Mouse (Mus musculus) forebrain, embryonic 11.5 days (tissue): ENCODE results near the gene Slit1. TPM values are rescaled to one million over a fixed set of nuclear protein-coding genes. Genes with fewer than 3 reads are reported as not detected.

Source experiments
- ATAC-seq: fragments of 200-750 bp; cut with Nextera tagmentation; replicated peaks from 2 replicates; pipeline ENCODE4 v1.8.0; 2017; ENCODE audit warnings: moderate TSS enrichment; ENCODE audit not compliant: low FRiP score
- DNase-seq: peaks from one replicate; pipeline ENCODE4 v3.0.0-alpha.2; 2017; ENCODE audit warnings: low spot score
- H3K27ac ChIP-seq: fragments of 300-500 bp; sonication (generic); 2 replicates; pipeline ENCODE4 v1.5.1; 2014; ENCODE audit warnings: low read depth, low read length
- H3K27me3 ChIP-seq: fragments of 300-500 bp; sonication (generic); 2 replicates; pipeline ENCODE4 v1.6.1; 2014; ENCODE audit warnings: mild to moderate bottlenecking, low read length, mixed read lengths; ENCODE audit not compliant: control insufficient read depth, insufficient read depth
- H3K36me3 ChIP-seq: fragments of 300-500 bp; sonication (generic); 2 replicates; pipeline ENCODE4 v1.6.1; 2014; ENCODE audit warnings: mild to moderate bottlenecking, low read length, moderate library complexity, mixed read lengths; ENCODE audit not compliant: control insufficient read depth, insufficient read depth
- H3K4me1 ChIP-seq: fragments of 300-500 bp; sonication (generic); replicated peaks from 2 replicates; pipeline ENCODE4 v1.6.1; 2014; ENCODE audit warnings: low read length, mixed read lengths; ENCODE audit not compliant: control insufficient read depth, insufficient read depth
- H3K4me2 ChIP-seq: fragments of 300-500 bp; sonication (generic); 2 replicates; pipeline ENCODE4 v1.6.1; 2014; ENCODE audit warnings: low read depth, mild to moderate bottlenecking, low read length, moderate library complexity, mixed read lengths; ENCODE audit not compliant: severe bottlenecking
- H3K4me3 ChIP-seq: fragments of 300-500 bp; sonication (generic); 2 replicates; pipeline ENCODE4 v1.5.1; 2014; ENCODE audit warnings: low read depth, low read length
- H3K9ac ChIP-seq: fragments of 300-500 bp; sonication (generic); 2 replicates; pipeline ENCODE4 v1.6.1; 2014; ENCODE audit warnings: low read length
- H3K9me3 ChIP-seq: fragments of 300-500 bp; sonication (generic); 2 replicates; pipeline ENCODE4 v1.6.1; 2016; ENCODE audit warnings: low read length, mixed read lengths; ENCODE audit not compliant: control insufficient read depth
- WGBS: fragments of 180-500 bp; shearing (Covaris S2); extraction: QIAGEN DNeasy Blood & Tissue Kit; methylation state at CpG from one replicate; pipeline ENCODE4 v1.1.7; 2014; 5-methylcytosine and 5-hydroxymethylcytosine counted together
- polyA plus RNA-seq: library from polyadenylated mRNA; unstranded; fragments of >200 nt; fragmentation: Nextera tagmentation; extraction: Ambion mirVana; gene quantifications from 2 replicates; pipeline ENCODE4 v1.2.1, GENCODE M21; 2014

Slit1 gene
- polyA plus RNA-seq, 1 experiment from 2014 or later = 4.6 TPM

GRCm38 (mm10) chr19:41665941-41666340 is 77.5 kb downstream of the Slit1 start:
- H3K9ac ChIP-seq = no peak overlapping the region
- DNase-seq = no peak
- H3K27ac ChIP-seq = no peak overlapping the region
- ATAC-seq = no peak
- H3K4me2 ChIP-seq = no peak overlapping the region
- H3K27me3 ChIP-seq = peaks cover 3% of the 10 kb centered on the region; the same call in 1 of the 2 replicates
- no peaks in the 10 kb centered on the region for H3K36me3 ChIP-seq
- no peaks in the 10 kb centered on the region for H3K9me3 ChIP-seq
- WGBS = 78% methylated on average over 4 of the region's 4 CpGs
- no peak overlapping the region for H3K4me3 ChIP-seq
- H3K4me1 ChIP-seq = peaks cover 22% of the 10 kb centered on the region

GRCm38 (mm10) chr19:41663506-41664242 is 79.8 kb downstream of the Slit1 start:
- DNase-seq = no peak
- no peak for ATAC-seq
- H3K27me3 ChIP-seq = peaks cover 3% of the 10 kb centered on the region; the same call in 1 of the 2 replicates
- no peak overlapping the region for H3K27ac ChIP-seq
- no peak overlapping the region for H3K4me3 ChIP-seq
- H3K4me1 ChIP-seq = peaks cover 11% of the 10 kb centered on the region
- WGBS = 6% methylated on average over 13 of the region's 13 CpGs
- H3K4me2 ChIP-seq = no peak overlapping the region
- peak overlapping the region; percentile 17; the same call in 1 of the 2 replicates for H3K9ac ChIP-seq
- no peaks in the 10 kb centered on the region for H3K9me3 ChIP-seq
- H3K36me3 ChIP-seq = no peaks in the 10 kb centered on the region

- Histone ChIP-seq H3K36me3 (no peaks in the 10 kb centered on the region), H3K9ac (no peak overlapping the region), H3K27me3 (peaks cover 9% of the 10 kb centered on the region; the same call in 1 of the 2 replicates), H3K4me2 (no peak overlapping the region), H3K4me1 (peaks cover 21% of the 10 kb centered on the region), H3K9me3 (no peaks in the 10 kb centered on the region), H3K4me3 (no peak overlapping the region), H3K27ac (no peak overlapping the region)
- ATAC-seq = no peak
- no peak for DNase-seq
- 83% methylated on average over 13 of the region's 13 CpGs for WGBS
Measured at GRCm38 (mm10) chr19:41661466-41661865, 82.0 kb downstream of the Slit1 start.

DNA sequence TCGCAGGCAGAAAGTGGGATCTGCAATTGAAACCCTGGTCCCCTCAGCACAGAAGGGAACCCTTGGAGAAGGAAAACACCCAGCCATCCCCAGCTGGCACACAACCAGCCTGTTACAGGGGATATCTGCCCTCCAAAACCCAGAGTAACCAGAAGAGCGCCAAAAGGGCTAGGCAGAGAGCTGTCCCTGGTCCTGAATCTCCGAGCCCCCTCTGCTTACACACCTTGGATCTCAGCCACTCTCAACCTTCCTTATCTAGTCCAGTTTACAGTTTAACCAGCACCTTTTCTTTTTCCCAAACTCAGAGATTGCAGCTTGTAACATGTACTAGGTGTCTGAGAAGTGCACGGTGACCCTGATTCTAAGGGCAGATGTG is 82.5 kb downstream of the Slit1 start:
- 25% methylated on average over 4 of the region's 4 CpGs for WGBS
- no peak overlapping the region for H3K9ac ChIP-seq

GRCm38 (mm10) chr19:41660294-41660998 is 83.0 kb downstream of the Slit1 start:
- ATAC-seq (no peak), DNase-seq (no peak)
- no peaks in the 10 kb centered on the region for H3K9me3 ChIP-seq
- no peak overlapping the region for H3K9ac ChIP-seq
- no peak overlapping the region for H3K4me3 ChIP-seq
- no peak overlapping the region for H3K27ac ChIP-seq
- peaks cover 8% of the 10 kb centered on the region; the same call in 1 of the 2 replicates for H3K27me3 ChIP-seq
- no peaks in the 10 kb centered on the region for H3K36me3 ChIP-seq
- no peak overlapping the region for H3K4me2 ChIP-seq
- 71% methylated on average over 17 of the region's 17 CpGs for WGBS
- H3K4me1 ChIP-seq = peaks cover 21% of the 10 kb centered on the region

More for the DNA sequence above, 82.5 kb downstream of the Slit1 start:
- no peak overlapping the region for H3K27ac ChIP-seq
- ATAC-seq (no peak), DNase-seq (peak; percentile 80)
- no peaks in the 10 kb centered on the region for H3K9me3 ChIP-seq
- H3K36me3 ChIP-seq = no peaks in the 10 kb centered on the region
- H3K4me2 ChIP-seq = no peak overlapping the region
- H3K4me1 ChIP-seq = peaks cover 21% of the 10 kb centered on the region
- H3K27me3 ChIP-seq = peaks cover 9% of the 10 kb centered on the region; the same call in 1 of the 2 replicates
- no peak overlapping the region for H3K4me3 ChIP-seq

- DNase-seq = no peak
Measured at GRCm38 (mm10) chr19:41657446-41657845, 86.0 kb downstream of the Slit1 start.

GRCm38 (mm10) chr19:41656671-41657070 is 86.8 kb downstream of the Slit1 start:
- H3K36me3 ChIP-seq = no peaks in the 10 kb centered on the region
- no peak overlapping the region for H3K4me3 ChIP-seq
- peaks cover 9% of the 10 kb centered on the region; the same call in 1 of the 2 replicates for H3K27me3 ChIP-seq
- no peak overlapping the region for H3K27ac ChIP-seq
- peaks cover 17% of the 10 kb centered on the region; the same call in 1 of the 2 replicates for H3K4me1 ChIP-seq
- DNase-seq (no peak), ATAC-seq (no peak)
- H3K9ac ChIP-seq = no peak overlapping the region
- no peaks in the 10 kb centered on the region for H3K9me3 ChIP-seq
- WGBS = 71% methylated on average over 14 of the region's 14 CpGs
- no peak overlapping the region for H3K4me2 ChIP-seq

More at GRCm38 (mm10) chr19:41657446-41657845, 86.0 kb downstream of the Slit1 start:
- Histone ChIP-seq H3K27me3 (peaks cover 9% of the 10 kb centered on the region; the same call in 1 of the 2 replicates), H3K36me3 (no peaks in the 10 kb centered on the region), H3K27ac (no peak overlapping the region), H3K4me1 (peaks cover 12% of the 10 kb centered on the region; the same call in 1 of the 2 replicates), H3K4me2 (no peak overlapping the region), H3K4me3 (no peak overlapping the region), H3K9me3 (no peaks in the 10 kb centered on the region), H3K9ac (no peak overlapping the region)
- no peak for ATAC-seq
- 7% methylated on average over 9 of the region's 9 CpGs for WGBS

GRCm38 (mm10) chr19:41655970-41656369 is 87.5 kb downstream of the Slit1 start:
- Histone ChIP-seq H3K4me3 (no peak overlapping the region), H3K9ac (no peak overlapping the region), H3K9me3 (no peaks in the 10 kb centered on the region), H3K27me3 (peaks cover 9% of the 10 kb centered on the region; the same call in 1 of the 2 replicates), H3K27ac (no peak overlapping the region), H3K4me2 (no peak overlapping the region), H3K4me1 (peaks cover 17% of the 10 kb centered on the region; the same call in 1 of the 2 replicates), H3K36me3 (no peaks in the 10 kb centered on the region)
- WGBS = 3% methylated on average over 9 of the region's 9 CpGs
- DNase-seq (peak; percentile 89), ATAC-seq (peak; percentile 40; the same call in 1 of the 2 replicates)
